Mouse (Mus musculus) kidney, embryonic 16.5 days (tissue): ENCODE data around the gene Gorasp1. TPM values are rescaled to one million over a fixed set of nuclear protein-coding genes. Genes with fewer than 3 reads are reported as not detected.

Experiments used
- ATAC-seq: fragments of 200-750 bp; cut with Nextera tagmentation; 2 replicates; pipeline ENCODE4 v1.8.0; 2017; ENCODE audit warnings: moderate TSS enrichment; ENCODE audit not compliant: low FRiP score, low TSS enrichment
- H3K27ac ChIP-seq: fragments of 300-500 bp; sonication (generic); 2 replicates; pipeline ENCODE4 v1.5.1; 2014; ENCODE audit warnings: low read length
- H3K27me3 ChIP-seq: fragments of 300-500 bp; sonication (generic); 2 replicates; pipeline ENCODE4 v1.6.1; 2014; ENCODE audit warnings: low read length, control low read depth, mixed read lengths; ENCODE audit not compliant: insufficient read depth
- H3K36me3 ChIP-seq: fragments of 300-500 bp; sonication (generic); 2 replicates; pipeline ENCODE4 v1.6.1; 2014; ENCODE audit warnings: low read length, control low read depth, mixed read lengths; ENCODE audit not compliant: insufficient read depth
- H3K4me1 ChIP-seq: fragments of 300-500 bp; sonication (generic); 2 replicates; pipeline ENCODE4 v1.6.1; 2014; ENCODE audit warnings: low read length, control low read depth, mixed read lengths; ENCODE audit not compliant: insufficient read depth
- H3K4me2 ChIP-seq: fragments of 300-500 bp; sonication (generic); replicated peaks from 2 replicates; pipeline ENCODE4 v1.6.1; 2014; ENCODE audit warnings: low read depth, low read length
- H3K4me3 ChIP-seq: fragments of 300-500 bp; sonication (generic); 2 replicates; pipeline ENCODE4 v1.5.1; 2014; ENCODE audit warnings: mild to moderate bottlenecking, low read length
- H3K9ac ChIP-seq: fragments of 300-500 bp; sonication (generic); replicated peaks from 2 replicates; pipeline ENCODE4 v1.6.1; 2014; ENCODE audit warnings: low read length
- H3K9me3 ChIP-seq: fragments of 300-500 bp; sonication (generic); 2 replicates; pipeline ENCODE4 v1.6.1; 2016; ENCODE audit warnings: low read length, control low read depth
- WGBS: fragments of 180-500 bp; shearing (Covaris S2); extraction: QIAGEN DNeasy Blood & Tissue Kit; methylation state at CpG from one replicate; pipeline ENCODE4 v1.1.7; 2014; 5-methylcytosine and 5-hydroxymethylcytosine counted together
- polyA plus RNA-seq: library from polyadenylated mRNA; unstranded; fragments of >200 nt; fragmentation: Nextera tagmentation; extraction: Ambion mirVana; gene quantifications from 2 replicates; pipeline ENCODE4 v1.2.1, GENCODE M21; 2015

The Gorasp1 gene
- 28.0 and 29.5 TPM in 2 replicates for polyA plus RNA-seq

DNA sequence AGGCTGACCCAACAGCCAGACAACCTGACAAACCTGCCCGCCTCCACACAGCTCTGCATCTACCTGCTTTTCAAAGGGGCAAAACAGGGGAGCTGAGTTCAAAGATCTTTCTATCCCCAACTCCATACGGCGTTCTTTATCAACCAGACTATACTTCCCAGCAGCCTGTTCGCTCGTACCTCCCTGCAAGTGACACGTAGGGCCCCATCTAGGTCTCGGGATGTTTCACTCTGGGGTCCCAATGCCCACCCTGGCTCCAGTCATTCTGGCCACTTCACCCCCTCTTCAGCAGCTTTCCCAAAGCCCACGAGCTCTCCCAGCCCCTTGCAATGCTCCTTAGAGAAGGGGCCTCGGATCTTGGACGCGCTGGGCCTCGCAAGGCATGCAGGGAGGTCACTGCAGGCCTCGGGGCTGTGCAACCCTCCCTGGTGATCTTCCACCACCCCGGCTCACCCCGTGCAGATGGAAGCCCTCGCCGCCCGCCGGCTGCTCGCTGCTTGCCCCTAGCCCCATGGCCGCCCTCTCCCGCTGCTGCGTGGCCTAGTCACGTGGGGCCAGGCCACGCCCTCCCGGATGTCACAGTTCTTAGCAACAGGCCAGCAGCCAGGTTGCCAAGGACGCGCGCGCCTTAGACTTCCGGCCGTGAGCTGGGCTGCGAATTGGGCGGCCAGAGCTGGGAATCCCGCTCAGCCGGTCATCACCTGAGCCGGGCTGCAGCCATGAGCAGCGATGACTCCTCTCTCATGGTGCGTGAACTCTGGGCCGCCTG is at the start of gene Gorasp1, which contains the start of gene Ttc21a:
Gorasp1 (minus strand) TSS at position 561 of the 769 bp plus-strand sequence.
Ttc21a (plus strand) TSS at position 602 of the 769 bp plus-strand sequence.
- ATAC-seq, result peak; percentile 96
- Histone ChIP-seq H3K4me2 (peak within 1 kb of the TSS; percentile 86), H3K4me3 (peak within 1 kb of the TSS; percentile 79), H3K4me1 (peaks cover 17% of the 10 kb centered on the region), H3K9me3 (no peaks in the 10 kb centered on the region), H3K36me3 (peaks cover 6% of the 10 kb centered on the region), H3K27ac (peak within 1 kb of the TSS; percentile 80), H3K27me3 (no peaks in the 10 kb centered on the region), H3K9ac (peak within 1 kb of the TSS; percentile 88)
- 2% methylated on average over 40 of the region's 40 CpGs for WGBS

DNA sequence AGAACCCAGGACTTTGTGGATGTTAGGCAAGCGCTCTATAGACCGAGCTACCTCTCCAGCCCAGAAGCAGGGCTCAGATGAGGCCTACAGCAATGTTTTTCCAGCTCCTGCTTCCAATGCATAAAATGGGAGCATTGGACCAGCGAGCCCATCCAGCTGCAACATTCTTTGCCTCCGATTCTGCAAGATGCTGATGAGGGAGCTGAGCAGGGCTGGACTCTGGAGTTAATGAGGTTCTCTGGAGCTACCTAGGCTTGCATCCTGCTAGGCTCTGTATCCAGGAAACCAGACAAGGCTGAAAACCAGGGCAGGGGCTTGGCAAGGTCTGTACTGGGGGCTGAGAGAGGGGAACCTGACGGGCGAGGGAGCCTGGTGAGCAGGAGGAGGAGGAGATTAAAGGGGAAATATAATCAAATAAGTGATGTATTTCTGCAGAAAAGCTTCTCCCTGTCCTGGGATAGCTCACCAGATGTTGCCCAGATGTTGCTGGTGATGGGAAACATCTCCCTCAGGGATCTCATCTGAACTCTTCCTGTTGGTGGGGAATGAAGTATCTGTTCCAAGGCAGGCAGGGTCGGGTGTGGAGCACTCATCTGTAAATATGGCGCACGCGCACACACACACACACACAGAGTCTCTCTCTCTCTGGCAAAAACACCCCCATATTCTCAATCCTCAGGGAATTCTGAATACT is 48.7 kb upstream of the Gorasp1 start:
- H3K9me3 ChIP-seq, result no peaks in the 10 kb centered on the region
- no peak overlapping the region for H3K4me3 ChIP-seq
- 69% methylated on average over 10 of the region's 10 CpGs for WGBS
- no peak overlapping the region for H3K9ac ChIP-seq
- H3K36me3 ChIP-seq, result no peaks in the 10 kb centered on the region
- H3K27me3 ChIP-seq, result no peaks in the 10 kb centered on the region
- H3K27ac ChIP-seq, result no peak overlapping the region
- no peak overlapping the region for H3K4me2 ChIP-seq
- ATAC-seq, result no peak
- H3K4me1 ChIP-seq, result peaks cover 31% of the 10 kb centered on the region

DNA sequence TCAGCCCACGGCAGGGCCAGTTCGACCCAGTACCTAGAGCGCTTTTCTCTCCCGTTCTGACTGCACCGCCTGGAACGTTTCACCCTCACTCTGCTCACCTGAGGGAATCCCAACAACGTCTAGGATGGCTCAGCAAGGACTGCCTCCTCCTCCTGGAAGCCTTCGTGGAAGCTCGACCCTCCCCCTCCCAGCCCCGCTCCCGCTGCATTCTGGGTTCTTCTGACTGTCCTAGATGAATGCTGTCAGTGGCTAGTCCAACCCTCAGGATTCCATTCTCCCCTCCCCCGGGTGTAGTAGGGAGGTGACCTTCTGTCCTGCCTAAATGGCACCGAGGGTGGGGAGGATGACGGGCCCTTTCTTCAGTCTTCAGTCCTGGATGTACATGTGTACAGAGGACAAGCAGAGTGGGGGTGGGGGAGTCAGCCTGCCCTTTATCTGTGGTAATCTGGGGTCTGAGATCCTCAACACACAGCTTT is 47.2 kb upstream of the Gorasp1 start, which contains the start of gene Csrnp1:
Csrnp1 (minus strand) TSS at position 123 of the 476 bp plus-strand sequence.
- peak; percentile 4; the same call in 1 of the 2 replicates for ATAC-seq
- 11% methylated on average over 14 of the region's 14 CpGs for WGBS

DNA sequence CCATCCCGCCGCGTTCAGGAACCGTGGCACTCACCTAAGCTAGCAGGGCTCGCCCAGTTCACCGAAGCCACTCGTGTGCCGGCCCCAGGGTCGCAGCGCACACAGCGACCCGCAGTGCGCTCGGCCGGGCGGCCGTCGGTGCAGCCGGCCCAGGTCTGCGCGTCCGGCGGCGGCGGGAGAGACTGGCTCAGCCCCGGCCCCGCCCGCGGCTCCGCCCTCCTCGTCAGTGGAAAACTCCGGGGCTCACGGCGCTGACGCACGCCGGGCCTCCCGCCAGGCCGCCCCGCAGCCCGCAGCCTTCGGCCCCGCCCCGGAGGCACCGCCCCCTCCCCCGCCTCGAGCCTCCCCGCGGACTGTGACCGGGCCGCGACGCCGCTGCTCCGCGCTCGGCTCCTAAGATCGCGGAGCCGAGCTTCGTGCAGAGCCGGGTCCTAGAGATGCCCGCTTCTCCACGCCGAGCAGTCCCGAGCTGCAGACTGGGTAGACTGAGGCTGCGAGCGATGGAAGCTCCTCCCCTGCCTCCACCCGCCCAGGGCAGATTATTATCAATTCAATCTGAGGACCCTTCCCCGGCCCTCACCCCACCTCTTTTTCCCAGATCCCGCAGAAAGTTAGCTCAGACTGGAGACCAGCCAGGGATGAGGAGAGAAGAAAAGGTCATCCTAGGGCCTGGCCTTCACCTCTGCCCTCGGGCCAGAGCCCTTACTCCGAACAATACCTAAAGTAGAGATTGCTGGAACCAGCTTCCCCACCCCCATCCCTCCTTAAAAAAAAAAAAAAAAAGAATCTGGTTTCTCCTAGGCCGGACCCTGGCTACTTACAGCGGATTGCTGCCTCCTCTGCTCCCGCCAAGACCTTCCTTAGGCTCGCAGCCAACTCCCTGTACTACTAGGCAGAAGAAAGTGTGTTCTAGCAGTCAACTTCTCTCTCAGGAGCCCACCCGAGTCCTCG is 46.5 kb upstream of the Gorasp1 start:
- peaks cover 40% of the 10 kb centered on the region for H3K4me1 ChIP-seq
- H3K27me3 ChIP-seq, result no peaks in the 10 kb centered on the region
- H3K4me2 ChIP-seq, result peak overlapping the region; percentile 99
- peak overlapping the region; percentile 98 for H3K27ac ChIP-seq
- H3K4me3 ChIP-seq, result peak overlapping the region; percentile 80
- H3K36me3 ChIP-seq, result no peaks in the 10 kb centered on the region
- peak overlapping the region; percentile 77 for H3K9ac ChIP-seq
- WGBS, result under 1% methylated on average over 65 of the region's 79 CpGs
- no peaks in the 10 kb centered on the region for H3K9me3 ChIP-seq
- peak; percentile 81 for ATAC-seq

More for the DNA sequence above, 47.2 kb upstream of the Gorasp1 start, which contains the start of gene Csrnp1:
- no peaks in the 10 kb centered on the region for H3K27me3 ChIP-seq
- peak within 1 kb of the TSS; percentile 98 for H3K27ac ChIP-seq
- H3K9ac ChIP-seq, result peak within 1 kb of the TSS; percentile 77
- no peaks in the 10 kb centered on the region for H3K9me3 ChIP-seq
- peak within 1 kb of the TSS; percentile 99 for H3K4me2 ChIP-seq
- peak within 1 kb of the TSS; percentile 80 for H3K4me3 ChIP-seq
- no peaks in the 10 kb centered on the region for H3K36me3 ChIP-seq
- H3K4me1 ChIP-seq, result peaks cover 38% of the 10 kb centered on the region

DNA sequence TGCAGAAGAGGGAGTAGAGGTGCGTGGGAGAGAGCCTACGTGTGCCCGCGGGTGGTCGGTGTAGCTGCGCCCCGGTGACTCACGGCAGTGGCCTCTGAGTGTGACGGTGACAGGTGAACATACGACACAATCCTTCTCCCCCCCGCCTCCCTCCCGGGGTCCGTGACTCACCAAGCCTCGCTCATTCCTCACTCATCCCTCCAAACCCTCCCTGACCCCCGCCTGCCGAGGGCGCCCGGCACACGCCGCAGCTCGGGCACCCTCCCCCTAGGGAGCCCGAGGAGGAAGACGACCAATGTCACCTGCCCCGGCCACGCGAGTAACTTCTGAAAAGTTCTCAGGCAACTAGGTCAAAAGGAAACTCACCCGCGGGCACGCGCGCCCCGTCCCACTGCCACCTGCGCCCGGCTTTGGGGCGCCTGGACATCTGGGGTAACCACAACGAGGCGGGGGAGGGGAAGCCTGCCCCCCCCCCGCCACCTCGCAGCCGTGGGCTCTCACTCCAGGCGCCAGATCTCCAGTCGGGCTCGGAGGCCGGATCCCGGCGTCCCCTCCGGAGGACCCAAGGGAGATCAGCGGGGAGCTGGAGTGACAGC is 45.7 kb upstream of the Gorasp1 start:
- Histone ChIP-seq H3K36me3 (no peaks in the 10 kb centered on the region), H3K27ac (peak overlapping the region; percentile 98), H3K4me1 (peaks cover 48% of the 10 kb centered on the region), H3K4me2 (peak overlapping the region; percentile 99), H3K9ac (peak overlapping the region; percentile 77), H3K27me3 (no peaks in the 10 kb centered on the region), H3K9me3 (no peaks in the 10 kb centered on the region), H3K4me3 (peak overlapping the region; percentile 80)
- 0% methylated on average over 41 of the region's 48 CpGs for WGBS
- peak; percentile 2; the same call in 1 of the 2 replicates for ATAC-seq

DNA sequence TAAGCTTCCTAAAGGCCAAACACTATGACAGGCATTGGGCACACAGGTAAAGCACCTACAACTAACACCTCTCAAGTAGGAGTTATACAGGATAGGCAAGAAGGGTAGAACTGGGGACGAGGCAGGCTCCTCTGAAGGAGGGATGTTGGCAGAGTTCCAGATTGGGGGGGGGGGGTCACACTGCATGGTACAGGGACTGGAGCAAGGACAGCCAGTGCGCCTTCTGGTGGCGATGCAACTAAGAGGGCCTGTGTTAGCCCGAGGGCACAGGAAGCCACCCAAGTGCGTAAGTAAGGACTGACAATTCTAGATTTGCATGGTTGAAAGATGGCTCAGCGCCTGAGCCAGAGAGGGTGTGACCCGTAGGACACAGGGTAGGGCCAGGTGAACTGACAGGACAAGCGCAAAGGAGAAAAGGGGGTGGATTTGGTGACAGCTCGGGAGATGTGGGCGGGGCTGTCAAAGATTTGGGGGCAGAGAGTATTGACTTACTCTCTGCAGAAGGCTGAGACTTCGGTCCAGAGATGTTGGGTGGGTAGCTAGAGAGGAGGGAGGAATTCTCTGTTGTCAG is 45.0 kb upstream of the Gorasp1 start:
- Histone ChIP-seq H3K4me1 (peaks cover 56% of the 10 kb centered on the region), H3K4me3 (peak overlapping the region; percentile 80), H3K4me2 (peak overlapping the region; percentile 99), H3K36me3 (no peaks in the 10 kb centered on the region), H3K9ac (peak overlapping the region; percentile 77), H3K27ac (peak overlapping the region; percentile 98), H3K27me3 (no peaks in the 10 kb centered on the region), H3K9me3 (no peaks in the 10 kb centered on the region)
- WGBS, result 2% methylated on average over 11 of the region's 11 CpGs
- ATAC-seq, result peak; percentile 28

DNA sequence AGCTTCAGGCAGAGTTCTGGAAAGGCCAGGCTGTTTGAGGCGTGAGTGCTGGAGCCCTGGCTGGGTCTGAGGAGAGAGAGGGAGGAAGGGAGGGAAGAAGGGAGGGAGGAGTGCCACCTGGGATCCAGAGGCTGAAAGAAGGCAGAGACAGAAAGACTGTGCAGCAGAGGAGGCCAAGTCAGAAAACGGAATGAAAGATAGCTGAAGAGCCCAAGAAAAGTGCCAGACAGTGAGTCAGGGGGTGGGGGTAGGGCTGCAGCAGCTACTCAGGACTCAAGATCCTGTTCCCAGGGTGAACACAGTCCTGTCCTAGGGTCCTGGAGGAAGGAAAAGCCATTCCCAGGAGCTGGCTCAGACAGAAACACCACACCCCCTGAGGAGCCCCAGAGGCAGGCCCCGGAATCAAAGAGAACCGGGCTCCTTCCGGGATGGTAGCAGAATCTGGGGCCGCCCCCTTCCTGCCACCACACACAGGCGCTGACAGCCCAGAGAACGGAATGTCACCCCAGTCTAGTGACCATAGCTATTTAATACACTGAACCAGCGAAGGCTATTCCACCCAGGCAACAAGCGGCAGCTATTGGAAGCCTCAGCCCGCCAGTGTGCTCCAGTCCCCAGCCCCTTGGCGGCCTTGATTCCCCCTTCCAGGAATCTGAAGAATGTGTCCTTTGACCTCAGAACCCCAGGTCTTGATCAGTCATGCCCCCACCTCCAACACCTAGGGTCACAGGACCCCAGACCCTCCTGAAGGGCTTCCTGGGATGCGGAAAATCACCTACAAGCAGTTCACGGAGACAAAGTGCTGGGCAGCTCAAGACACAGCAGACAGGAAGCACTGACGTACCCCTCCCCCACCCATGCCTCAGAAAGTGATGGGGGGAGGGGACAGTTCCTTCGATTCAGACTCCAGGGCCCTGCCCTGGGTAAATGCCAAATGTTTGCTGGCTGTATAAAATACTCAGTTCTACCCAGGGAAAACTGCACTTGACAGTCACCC is 44.1 kb upstream of the Gorasp1 start:
- 1% methylated on average over 16 of the region's 16 CpGs for WGBS
- Histone ChIP-seq H3K4me1 (peaks cover 64% of the 10 kb centered on the region), H3K27me3 (no peaks in the 10 kb centered on the region), H3K36me3 (no peaks in the 10 kb centered on the region), H3K27ac (peak overlapping the region; percentile 98), H3K4me2 (peak overlapping the region; percentile 99), H3K9me3 (no peaks in the 10 kb centered on the region), H3K9ac (peak overlapping the region; percentile 77), H3K4me3 (peak overlapping the region; percentile 80)
- peak; percentile 30 for ATAC-seq

DNA sequence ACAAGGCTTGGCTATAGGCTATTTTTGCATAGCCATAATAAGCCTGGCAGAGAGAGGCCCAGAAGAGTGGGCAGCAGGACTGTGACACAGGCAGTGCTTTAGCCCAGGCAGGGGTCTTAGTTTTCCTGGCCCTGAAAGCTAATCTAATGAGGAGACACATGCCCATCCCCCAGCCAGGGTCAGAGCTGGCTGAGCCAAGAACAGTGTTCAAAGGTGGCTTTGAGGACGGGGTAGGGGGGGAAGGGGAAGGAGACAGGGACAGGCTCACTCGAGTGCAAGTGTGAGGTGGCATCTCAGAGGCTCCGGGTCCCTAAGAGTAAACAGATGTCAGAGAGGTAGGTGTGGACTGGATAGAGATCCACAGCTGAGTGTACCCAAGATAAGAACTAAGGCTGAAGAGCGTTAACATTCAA is 43.4 kb upstream of the Gorasp1 start:
- peak overlapping the region; percentile 80 for H3K4me3 ChIP-seq
- peak overlapping the region; percentile 98 for H3K27ac ChIP-seq
- WGBS, result 11% methylated on average over 4 of the region's 4 CpGs
- no peaks in the 10 kb centered on the region for H3K36me3 ChIP-seq
- H3K4me1 ChIP-seq, result peaks cover 67% of the 10 kb centered on the region
- H3K9ac ChIP-seq, result peak overlapping the region; percentile 77
- peak overlapping the region; percentile 99 for H3K4me2 ChIP-seq
- no peaks in the 10 kb centered on the region for H3K27me3 ChIP-seq
- no peaks in the 10 kb centered on the region for H3K9me3 ChIP-seq
- no peak for ATAC-seq
